ENCODE assay signal across 47 mouse cellular contexts in genomic region chr17:14114856-14115255, GRCm38 (mm10). TPM values are rescaled to one million over a fixed set of nuclear protein-coding genes. Genes with fewer than 3 reads are reported as not detected.
"Had no signal": no experiment of that assay in that cellular context is flagged by ENCODE, and none has a peak within 500 bp of the region (broad histone marks: within the 10 kb centered on the region; RNA-seq: fewer than 3 reads in every experiment).

No protein-coding gene starts in this region.

- H3K27me3 ChIP-seq: limb, embryonic 12.5 days; limb, embryonic 13.5 days; limb, embryonic 15.5 days; liver, embryonic 12.5 days; liver, embryonic 13.5 days; liver, embryonic 15.5 days; lung, embryonic 15.5 days; midbrain, embryonic 12.5 days; midbrain, embryonic 15.5 days; neural tube, embryonic 12.5 days had no signal

- DNase-seq: left cerebral cortex, postnatal 4 days; liver; liver, embryonic 13.5 days; liver, postnatal 0 days; lung, adult 18-20 months; lung, adult 2 months; lung, embryonic 14.5 days; lung, postnatal 10 days; lung, postnatal 14 days; lung, postnatal 36 days; lung, postnatal 4 days; midbrain, embryonic 14.5 days had no signal

- H3K9me3 ChIP-seq: limb, embryonic 10.5 days; limb, embryonic 12.5 days; limb, embryonic 13.5 days; limb, embryonic 15.5 days; liver, embryonic 12.5 days; liver, embryonic 13.5 days; liver, embryonic 15.5 days; lung, embryonic 15.5 days; megakaryocyte, embryonic 14.5 days; midbrain, embryonic 10.5 days; midbrain, embryonic 12.5 days; midbrain, embryonic 15.5 days; neural tube, embryonic 12.5 days had no signal

- H3K4me3 ChIP-seq: left cerebral cortex, adult 2 months; limb, embryonic 10.5 days; limb, embryonic 12.5 days; limb, embryonic 13.5 days; limb, embryonic 15.5 days; liver, embryonic 12.5 days; liver, embryonic 13.5 days; liver, embryonic 15.5 days; lung, embryonic 15.5 days; megakaryocyte, embryonic 14.5 days; midbrain, embryonic 10.5 days; midbrain, embryonic 12.5 days; midbrain, embryonic 15.5 days; myocyte; neural tube, embryonic 12.5 days had no signal

- H3K4me2 ChIP-seq: limb, embryonic 12.5 days; limb, embryonic 13.5 days; limb, embryonic 15.5 days; liver, embryonic 11.5 days; liver, embryonic 12.5 days; liver, embryonic 13.5 days; liver, embryonic 15.5 days; lung, embryonic 14.5 days; lung, embryonic 15.5 days; midbrain, embryonic 12.5 days; midbrain, embryonic 15.5 days; neural tube, embryonic 12.5 days had no signal

- H3K4me1 ChIP-seq: limb, embryonic 10.5 days; limb, embryonic 12.5 days; limb, embryonic 13.5 days; limb, embryonic 15.5 days; liver, embryonic 12.5 days; liver, embryonic 13.5 days; liver, embryonic 15.5 days; lung, embryonic 15.5 days; megakaryocyte, embryonic 14.5 days; midbrain, embryonic 10.5 days; midbrain, embryonic 12.5 days; midbrain, embryonic 15.5 days; neural tube, embryonic 12.5 days had no signal

- H3K36me3 ChIP-seq: limb, embryonic 10.5 days; limb, embryonic 12.5 days; limb, embryonic 13.5 days; limb, embryonic 15.5 days; liver, embryonic 12.5 days; liver, embryonic 13.5 days; liver, embryonic 15.5 days; lung, embryonic 15.5 days; midbrain, embryonic 10.5 days; midbrain, embryonic 12.5 days; midbrain, embryonic 15.5 days; neural tube, embryonic 12.5 days had no signal

- H3K9ac ChIP-seq: limb, embryonic 12.5 days; limb, embryonic 13.5 days; limb, embryonic 15.5 days; liver, embryonic 12.5 days; liver, embryonic 13.5 days; liver, embryonic 14.5 days; liver, embryonic 15.5 days; liver, postnatal 0 days; lung, embryonic 14.5 days; lung, embryonic 15.5 days; midbrain, embryonic 12.5 days; midbrain, embryonic 15.5 days; neural tube, embryonic 12.5 days had no signal

- H3K27ac ChIP-seq: left cerebral cortex, adult 2 months; limb, embryonic 10.5 days; limb, embryonic 12.5 days; limb, embryonic 13.5 days; limb, embryonic 15.5 days; liver, embryonic 12.5 days; liver, embryonic 13.5 days; liver, embryonic 14.5 days; liver, embryonic 15.5 days; lung, embryonic 15.5 days; macrophage; midbrain, embryonic 10.5 days; midbrain, embryonic 12.5 days; midbrain, embryonic 15.5 days; neural tube, embryonic 12.5 days had no signal

- ATAC-seq: liver, embryonic 12.5 days; liver, postnatal 0 days; lung, postnatal 0 days; midbrain, embryonic 15.5 days; midbrain, embryonic 16.5 days had no signal

RNA-seq across cellular contexts. Expression of gene Gm7358, which starts 55.5 kb away (rescaled TPM):
- total RNA-seq: left cerebral cortex, adult 2 months; left cerebral cortex, adult 8-10 months; left cerebral cortex, postnatal 10 days; left cerebral cortex, postnatal 14 days; left cerebral cortex, postnatal 25 days; left cerebral cortex, postnatal 36 days; left cerebral cortex, postnatal 4 days; liver, adult 2 months; megakaryocyte progenitor cell, adult 5-6 weeks; megakaryocyte, adult 5-6 weeks; megakaryocyte-erythroid progenitor cell, adult 5-6 weeks; midbrain, postnatal 0 days; monocyte, adult 5-6 weeks had no signal
- polyA plus RNA-seq: limb, embryonic 10.5 days; limb, embryonic 11.5 days; limb, embryonic 12.5 days; limb, embryonic 13.5 days; limb, embryonic 14.5 days; limb, embryonic 15.5 days; liver, adult 2 months; liver, embryonic 11.5 days; liver, embryonic 12.5 days; liver, embryonic 13.5 days; liver, embryonic 14.5 days; liver, embryonic 15.5 days; liver, embryonic 16.5 days; liver, postnatal 0 days; lung, adult 2 months; lung, embryonic 14.5 days; lung, embryonic 15.5 days; lung, embryonic 16.5 days; lung, postnatal 0 days; macrophage; midbrain, embryonic 10.5 days; midbrain, embryonic 12.5 days; midbrain, embryonic 14.5 days; midbrain, embryonic 15.5 days; midbrain, embryonic 16.5 days; midbrain, postnatal 0 days; myocyte; neural tube, embryonic 11.5 days; neural tube, embryonic 12.5 days had no signal
